Mouse (Mus musculus): ENCODE data around the gene Cpne4. TPM values are rescaled to one million over a fixed set of nuclear protein-coding genes. Genes with fewer than 3 reads are reported as not detected.
A peak's percentile ranks its signal among the peaks of the same experiment; 100 is the strongest.

Gene Cpne4
- total RNA-seq, 2 experiments from 2014 or later = not detected

DNA sequence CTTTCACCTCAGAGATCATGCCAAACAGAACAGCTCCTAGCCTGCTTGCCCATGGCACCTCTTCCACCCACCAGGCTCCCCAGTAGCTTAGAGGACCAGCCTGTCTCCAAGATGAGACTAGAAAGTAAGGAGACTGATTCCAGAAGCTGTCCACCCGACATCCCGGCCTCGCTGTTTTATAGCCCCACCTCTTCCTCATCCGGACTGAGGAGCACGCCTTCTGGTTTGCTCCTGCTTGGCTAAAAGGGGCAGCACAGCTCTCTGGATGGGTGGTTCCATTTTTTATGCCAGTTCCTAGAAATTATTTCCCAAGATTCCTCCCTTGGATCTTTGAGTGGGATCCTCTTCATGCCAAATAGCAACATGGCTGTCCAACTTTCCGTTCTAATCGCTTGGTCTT lies 486.6 kb downstream of the Cpne4 start:
- no peak for ATAC-seq (replicated peaks; ENCODE audit: poor library complexity)

GRCm38 (mm10) chr9:105037847-105038246 lies 490.8 kb downstream of the Cpne4 start:
- ATAC-seq (replicated peaks; ENCODE audit: poor library complexity) = no peak

DNA sequence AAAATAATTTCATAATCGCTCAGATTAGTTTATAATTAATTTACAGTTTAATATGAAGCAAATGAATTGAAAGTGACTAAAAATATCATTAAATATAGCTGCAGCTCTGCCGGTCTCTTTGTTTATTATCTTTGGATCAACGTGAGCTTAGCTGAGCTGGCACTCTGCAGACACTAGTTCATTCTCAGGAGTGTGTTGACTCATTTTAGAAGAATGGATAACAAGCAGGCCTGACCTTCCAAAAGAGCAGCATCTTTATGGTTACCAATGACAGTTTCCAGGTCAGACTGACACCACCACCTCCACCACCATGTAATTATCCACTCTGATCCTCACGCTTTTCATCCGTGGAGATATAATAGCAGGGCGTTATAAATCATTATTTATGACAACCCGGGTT lies 498.9 kb downstream of the Cpne4 start:
- no peak for ATAC-seq (replicated peaks; ENCODE audit: poor library complexity)

DNA sequence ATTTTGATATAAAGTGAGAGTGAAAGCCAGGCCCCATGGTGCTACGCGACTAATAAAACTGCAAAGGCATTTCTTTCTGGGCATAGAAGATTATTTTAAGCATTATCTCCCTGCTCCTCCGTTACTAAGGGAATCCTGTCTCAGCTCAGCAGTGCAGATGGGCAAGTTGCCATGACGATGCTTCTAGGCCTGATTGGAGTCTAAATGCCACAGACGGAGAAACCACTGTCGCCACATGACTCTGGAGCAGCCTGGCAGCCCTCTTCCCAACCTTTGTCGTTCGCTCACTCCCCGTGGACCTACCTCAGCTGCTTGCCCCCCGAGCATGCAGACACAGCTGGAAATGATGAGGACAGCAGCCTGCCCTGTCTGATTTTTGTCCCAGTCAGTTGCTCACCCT lies 501.3 kb downstream of the Cpne4 start:
- ATAC-seq (replicated peaks; ENCODE audit: poor library complexity) = no peak

DNA sequence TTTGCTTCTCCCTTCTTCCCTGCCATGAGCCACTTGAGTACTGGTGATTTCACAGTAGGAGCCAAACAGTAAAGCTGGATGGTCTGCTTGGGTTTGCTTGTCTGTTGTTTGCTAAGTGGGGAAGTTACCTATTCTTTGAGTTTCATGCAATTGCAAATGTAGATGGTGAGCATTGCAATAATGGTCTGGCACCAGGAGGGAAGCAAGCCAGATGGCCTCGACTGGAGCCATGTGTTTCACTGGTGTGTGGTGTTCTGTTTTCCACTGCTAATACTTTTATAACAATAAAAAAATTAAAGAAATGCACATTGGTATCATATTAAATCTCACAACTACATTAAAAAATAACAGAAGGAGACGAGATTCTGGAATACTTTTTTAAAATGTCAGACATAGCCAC lies 502.6 kb downstream of the Cpne4 start:
- no peak for ATAC-seq (replicated peaks; ENCODE audit: poor library complexity)

- ATAC-seq (replicated peaks; ENCODE audit: poor library complexity) = no peak
These were observed 503.2 kb downstream of the Cpne4 start for GRCm38 (mm10) chr9:105050257-105050656.

DNA sequence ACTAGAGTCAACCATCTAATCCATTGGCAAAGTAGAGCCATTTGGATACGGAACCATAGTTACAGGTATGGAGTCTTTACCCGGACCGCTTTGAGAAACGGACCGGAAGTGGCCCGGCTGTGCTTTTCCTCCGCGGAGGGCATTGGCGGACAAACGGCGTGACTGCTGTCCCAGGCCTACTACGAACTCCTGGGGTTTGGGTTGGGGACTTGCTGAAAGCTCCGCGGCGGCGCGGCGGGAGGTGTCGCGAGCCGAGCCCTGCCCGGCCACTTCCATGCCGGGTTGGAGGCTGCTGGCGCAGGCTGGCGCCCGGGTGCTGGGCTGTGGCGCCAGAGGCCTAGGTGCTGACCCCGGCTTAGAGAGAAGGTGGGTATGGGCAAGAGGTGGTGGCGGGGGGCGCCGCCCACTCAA lies 506.1 kb downstream of the Cpne4 start, which contains the start of gene Mrpl3:
Gene Mrpl3, plus strand, starts transcription at position 93 of the 411 bp plus-strand sequence.
- ATAC-seq (replicated peaks; ENCODE audit: poor library complexity) = peak; percentile 98

DNA sequence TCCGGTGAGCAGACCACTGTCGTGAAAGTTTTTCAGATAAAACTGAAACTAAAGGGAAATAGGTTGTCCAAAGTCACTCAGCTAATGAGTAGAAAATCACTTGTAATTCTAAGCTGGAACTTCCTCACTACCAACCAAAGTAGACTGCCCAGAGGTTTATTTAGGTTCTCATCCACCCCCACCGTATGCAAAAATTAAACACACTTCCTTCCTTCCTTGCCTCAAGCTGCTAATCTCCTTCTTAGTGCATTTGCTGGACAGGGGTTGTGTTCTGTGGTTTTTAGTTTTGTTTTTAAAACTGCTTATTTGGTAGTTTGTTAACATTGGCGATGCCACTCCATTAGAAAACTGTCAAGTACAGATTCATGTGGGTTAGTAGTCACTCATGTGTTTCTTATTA lies 506.7 kb downstream of the Cpne4 start:
- peak; percentile 19; the same call in 1 of the 2 replicates for ATAC-seq (replicated peaks; ENCODE audit: poor library complexity)

GRCm38 (mm10) chr9:105069106-105069505 lies 522.0 kb downstream of the Cpne4 start:
- ATAC-seq (replicated peaks; ENCODE audit: poor library complexity) = no peak

GRCm38 (mm10) chr9:105072991-105073748 lies 526.1 kb downstream of the Cpne4 start:
- ATAC-seq (replicated peaks; ENCODE audit: poor library complexity) = no peak

- no peak for ATAC-seq (replicated peaks; ENCODE audit: poor library complexity)
These were observed 527.8 kb downstream of the Cpne4 start for GRCm38 (mm10) chr9:105074851-105075250.

GRCm38 (mm10) chr9:105076756-105077424 lies 529.8 kb downstream of the Cpne4 start:
- no peak for ATAC-seq (replicated peaks; ENCODE audit: poor library complexity)

DNA sequence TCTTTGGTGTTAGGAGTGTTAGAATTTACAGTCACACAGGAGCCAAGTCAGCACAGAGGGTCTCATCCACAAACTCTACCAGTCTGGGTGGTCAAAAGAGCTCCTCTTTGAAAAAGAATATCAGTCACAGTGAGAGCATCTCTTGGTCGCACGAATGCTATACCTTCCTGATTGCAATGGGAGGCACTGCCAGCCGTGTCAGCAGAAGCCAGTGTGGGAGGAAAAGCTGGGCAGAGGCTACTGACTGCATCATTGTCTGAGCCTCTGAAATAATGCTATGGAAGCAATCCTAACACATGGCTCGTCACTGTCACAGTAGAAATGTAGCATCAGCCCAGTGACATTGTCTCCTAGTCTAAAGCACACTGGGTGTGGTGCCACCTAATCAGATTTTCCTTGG lies 531.4 kb downstream of the Cpne4 start:
- no peak for ATAC-seq (replicated peaks; ENCODE audit: poor library complexity)

DNA sequence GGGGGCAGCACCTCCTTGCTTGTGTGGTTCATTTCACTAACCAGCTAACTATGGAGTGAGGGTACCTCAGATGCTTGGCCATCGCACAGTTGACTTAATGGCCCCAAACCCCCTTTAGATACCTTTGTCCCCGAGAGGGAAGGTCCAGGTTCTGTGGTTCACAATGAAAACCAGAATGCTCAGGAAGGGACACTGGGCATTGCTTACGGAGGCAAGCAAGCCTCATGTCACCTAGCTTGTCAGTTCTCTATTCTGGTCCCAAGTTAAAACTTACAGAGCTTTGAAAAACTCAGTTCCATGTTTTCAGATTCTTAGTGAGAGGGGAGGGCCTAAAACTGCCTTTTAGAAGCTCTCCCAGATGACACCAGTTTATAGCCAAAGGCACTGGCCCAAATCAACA lies 533.2 kb downstream of the Cpne4 start:
- no peak for ATAC-seq (replicated peaks; ENCODE audit: poor library complexity)

Other genes starting within 250 kb of the Cpne4 start
- 4.8 and 7.8 TPM in 2 replicates for gene Acpp, start 209.5 kb upstream of the Cpne4 start, total RNA-seq (2015)
- gene Acpp, start 209.5 kb upstream of the Cpne4 start, total RNA-seq (2017) = 3.0 and 4.4 TPM in 2 replicates